Mouse (Mus musculus) embryonic facial prominence, embryonic 15.5 days (tissue): Measurements from ENCODE around the gene Krt81. TPM values are rescaled to one million over a fixed set of nuclear protein-coding genes. Genes with fewer than 3 reads are reported as not detected.

ENCODE experiments used
- ATAC-seq: fragments of 200-750 bp; cut with Nextera tagmentation; 2 replicates; pipeline ENCODE4 v1.8.0; 2017; ENCODE audit warnings: low read depth, moderate TSS enrichment; ENCODE audit not compliant: insufficient number of reproducible peaks, low FRiP score, low TSS enrichment
- H3K27ac ChIP-seq: fragments of 300-500 bp; sonication (generic); replicated peaks from 2 replicates; pipeline ENCODE4 v1.5.1; 2015; ENCODE audit warnings: mild to moderate bottlenecking, inconsistent platforms
- H3K27me3 ChIP-seq: fragments of 300-500 bp; sonication (generic); 2 replicates; pipeline ENCODE4 v1.6.1; 2015; ENCODE audit warnings: inconsistent platforms
- H3K36me3 ChIP-seq: fragments of 300-500 bp; sonication (generic); 2 replicates; pipeline ENCODE4 v1.6.1; 2015; ENCODE audit warnings: mild to moderate bottlenecking, inconsistent platforms
- H3K4me1 ChIP-seq: fragments of 300-500 bp; sonication (generic); 2 replicates; pipeline ENCODE4 v1.6.1; 2015; ENCODE audit warnings: inconsistent platforms
- H3K4me2 ChIP-seq: fragments of 300-500 bp; sonication (generic); replicated peaks from 2 replicates; pipeline ENCODE4 v1.6.1; 2015; ENCODE audit warnings: mild to moderate bottlenecking, inconsistent platforms
- H3K4me3 ChIP-seq: fragments of 300-500 bp; sonication (generic); replicated peaks from 2 replicates; pipeline ENCODE4 v1.5.1; 2015; ENCODE audit warnings: mild to moderate bottlenecking, inconsistent platforms
- H3K9ac ChIP-seq: fragments of 300-500 bp; sonication (generic); 2 replicates; pipeline ENCODE4 v1.6.1; 2015; ENCODE audit warnings: inconsistent platforms
- H3K9me3 ChIP-seq: fragments of 300-500 bp; sonication (generic); replicated peaks from 2 replicates; pipeline ENCODE4 v1.6.1; 2016; ENCODE audit warnings: inconsistent platforms
- WGBS: fragments of 180-500 bp; shearing (Covaris S2); methylation state at CpG from one replicate; pipeline ENCODE4 v1.1.7; 2015; 5-methylcytosine and 5-hydroxymethylcytosine counted together
- polyA plus RNA-seq: library from polyadenylated mRNA; unstranded; fragments of >200 nt; fragmentation: Nextera tagmentation; extraction: Ambion mirVana; gene quantifications from 2 replicates; pipeline ENCODE4 v1.2.1, GENCODE M21; 2015

Gene Krt81
- polyA plus RNA-seq, 1 experiment from 2014 or later, result 4.2 TPM

DNA sequence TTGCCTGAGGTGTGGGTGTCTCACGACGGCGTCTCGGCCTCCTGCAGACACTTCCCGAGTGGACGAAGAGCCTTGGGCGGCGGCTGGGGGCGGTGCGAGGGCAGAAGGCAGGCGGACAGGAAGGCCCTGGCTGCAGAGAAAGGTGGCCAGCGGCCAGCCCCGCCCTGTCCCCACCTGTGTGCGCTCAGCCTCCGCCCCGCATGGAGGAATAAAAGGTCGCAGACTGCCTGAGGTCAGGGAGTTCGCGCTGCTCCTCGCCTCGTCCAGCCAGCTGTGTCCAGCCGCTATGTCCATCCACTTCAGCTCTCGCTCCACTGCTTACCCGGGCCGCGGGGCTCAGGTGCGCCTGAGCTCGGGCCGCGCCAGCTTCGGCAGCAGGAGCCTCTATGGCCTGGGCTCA is 51.4 kb downstream of the Krt81 start:
- ATAC-seq, result no peak
- Histone ChIP-seq H3K9me3 (no peaks in the 10 kb centered on the region), H3K4me1 (peaks cover 20% of the 10 kb centered on the region), H3K27me3 (peaks cover 25% of the 10 kb centered on the region), H3K4me2 (peak overlapping the region; percentile 21; the same call in 1 of the 2 replicates), H3K4me3 (no peak overlapping the region; the same call in 1 of the 2 replicates), H3K36me3 (no peaks in the 10 kb centered on the region), H3K9ac (no peak overlapping the region), H3K27ac (no peak overlapping the region)
- 24% methylated on average over 31 of the region's 31 CpGs for WGBS

DNA sequence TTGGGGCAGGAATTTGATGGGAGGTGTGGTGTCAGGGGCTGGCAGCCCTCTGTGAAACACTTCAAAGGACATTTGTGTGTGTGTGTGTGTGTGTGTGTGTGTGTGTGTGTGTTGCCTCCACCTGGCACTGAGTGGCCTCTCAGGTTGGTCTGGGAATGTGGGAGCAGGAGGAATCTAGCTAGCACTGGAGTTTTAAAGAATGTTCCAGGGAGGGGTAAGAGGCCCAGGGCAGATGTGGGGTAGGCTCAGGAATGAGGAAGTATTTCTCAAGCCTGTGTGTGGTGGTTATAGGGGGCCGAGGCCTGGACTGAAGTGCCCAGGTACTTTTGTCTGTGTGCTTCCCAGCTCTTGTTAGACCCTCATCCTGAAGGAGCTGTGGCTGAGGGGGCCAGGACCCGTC is 52.8 kb downstream of the Krt81 start, which contains the start of gene Krt7:
TSS of gene Krt7 (plus strand) at position 269 of the 400 bp plus-strand sequence.
- H3K9me3 ChIP-seq, result no peaks in the 10 kb centered on the region
- H3K4me1 ChIP-seq, result peaks cover 20% of the 10 kb centered on the region
- H3K36me3 ChIP-seq, result no peaks in the 10 kb centered on the region
- no peak within 1 kb of the TSS for H3K9ac ChIP-seq
- peak within 1 kb of the TSS; percentile 21; the same call in 1 of the 2 replicates for H3K4me2 ChIP-seq
- peaks cover 25% of the 10 kb centered on the region for H3K27me3 ChIP-seq
- H3K4me3 ChIP-seq, result no peak within 1 kb of the TSS; the same call in 1 of the 2 replicates
- H3K27ac ChIP-seq, result no peak within 1 kb of the TSS
- ATAC-seq, result peak; percentile 20; the same call in 1 of the 2 replicates
- 50% methylated on average over 2 of the region's 2 CpGs for WGBS

Other genes starting within 250 kb of the Krt81 start
- gene Grasp, start 239.6 kb downstream of the Krt81 start, polyA plus RNA-seq, result 11.4 and 15.1 TPM in 2 replicates
- gene Nr4a1, start 209.5 kb downstream of the Krt81 start, polyA plus RNA-seq, result 16.0 and 16.4 TPM in 2 replicates
- gene Atg101, start 179.5 kb downstream of the Krt81 start, polyA plus RNA-seq, result 69.9 and 71.9 TPM in 2 replicates
- 1.3 and 1.5 TPM in 2 replicates for gene 6030408B16Rik, start 170.5 kb downstream of the Krt81 start, polyA plus RNA-seq
- 26.9 and 33.5 TPM in 2 replicates for gene Krt80, start 93.6 kb downstream of the Krt81 start, polyA plus RNA-seq
- 86.5 and 93.4 TPM in 2 replicates for gene Krt7, start 52.7 kb downstream of the Krt81 start, polyA plus RNA-seq
- gene Krt87, start 24.9 kb downstream of the Krt81 start, polyA plus RNA-seq, result 5.5 and 11.0 TPM in 2 replicates
- gene Krt88, start 16.0 kb downstream of the Krt81 start, polyA plus RNA-seq, result not detected in 2 replicates
- 2.1 and 5.3 TPM in 2 replicates for gene Krt86, start 9.7 kb upstream of the Krt81 start, polyA plus RNA-seq
- gene Krt83, start 27.8 kb upstream of the Krt81 start, polyA plus RNA-seq, result 5.6 and 16.5 TPM in 2 replicates
- 8.5 and 16.4 TPM in 2 replicates for gene Gm49425, start 53.5 kb upstream of the Krt81 start, polyA plus RNA-seq
- 0.07 and 0.28 TPM in 2 replicates for gene Krt84, start 69.1 kb upstream of the Krt81 start, polyA plus RNA-seq
- 2.1 and 2.8 TPM in 2 replicates for gene Krt82, start 86.9 kb upstream of the Krt81 start, polyA plus RNA-seq
- gene Krt90, start 99.2 kb upstream of the Krt81 start, polyA plus RNA-seq, result 2.4 and 2.6 TPM in 2 replicates
- gene Krt75, start 110.2 kb upstream of the Krt81 start, polyA plus RNA-seq, result 8.8 and 13.7 TPM in 2 replicates
- not detected in 2 replicates for gene Gm5414, start 164.4 kb upstream of the Krt81 start, polyA plus RNA-seq
- not detected in 2 replicates for gene Gm5478, start 183.6 kb upstream of the Krt81 start, polyA plus RNA-seq
- gene Krt6b, start 216.5 kb upstream of the Krt81 start, polyA plus RNA-seq, result 8.2 and 9.1 TPM in 2 replicates
- gene Krt6a, start 230.6 kb upstream of the Krt81 start, polyA plus RNA-seq, result 310 and 324 TPM in 2 replicates
- gene Krt5, start 249.1 kb upstream of the Krt81 start, polyA plus RNA-seq, result 867 and 987 TPM in 2 replicates